Mouse (Mus musculus) left cerebral cortex, adult 2 months (tissue): ENCODE measurements around the gene Emc3. TPM values are rescaled to one million over a fixed set of nuclear protein-coding genes. Genes with fewer than 3 reads are reported as not detected.

ENCODE experiments used
- DNase-seq, 2 experiments: peaks; one replicate each; pipeline ENCODE4 v3.0.0; 2021 to 2022; ENCODE audit warnings: low spot score in 2 of 2, mixed read lengths in 1 of 2; ENCODE audit errors: extremely low spot score in 1 of 2
- H3K27ac ChIP-seq: fragments of 200-600 bp; 2 replicates; pipeline ENCODE4 v1.8.1; 2022
- H3K4me3 ChIP-seq: fragments of 200-600 bp; 2 replicates; pipeline ENCODE4 v1.8.1; 2022
- CTCF ChIP-seq: fragments of 200-600 bp; IDR thresholded peaks from 2 replicates; pipeline ENCODE4 v1.8.1; 2022; ENCODE audit warnings: antibody characterized with exemption, mild to moderate bottlenecking, moderate library complexity
- intact Hi-C: fragments of 180-260 bp; cut with DNase I; formaldehyde crosslinking; loops from one replicate; pipeline ENCODE4 v1.15.1; 2025
- total RNA-seq, 2 experiments: library from RNA; stranded (reverse); gene quantifications; 2 replicates each; pipeline ENCODE4 v1.2.3; 2021

Gene Emc3
- total RNA-seq, 2 experiments from 2014 or later = 76.5 to 77.5 TPM

DNA sequence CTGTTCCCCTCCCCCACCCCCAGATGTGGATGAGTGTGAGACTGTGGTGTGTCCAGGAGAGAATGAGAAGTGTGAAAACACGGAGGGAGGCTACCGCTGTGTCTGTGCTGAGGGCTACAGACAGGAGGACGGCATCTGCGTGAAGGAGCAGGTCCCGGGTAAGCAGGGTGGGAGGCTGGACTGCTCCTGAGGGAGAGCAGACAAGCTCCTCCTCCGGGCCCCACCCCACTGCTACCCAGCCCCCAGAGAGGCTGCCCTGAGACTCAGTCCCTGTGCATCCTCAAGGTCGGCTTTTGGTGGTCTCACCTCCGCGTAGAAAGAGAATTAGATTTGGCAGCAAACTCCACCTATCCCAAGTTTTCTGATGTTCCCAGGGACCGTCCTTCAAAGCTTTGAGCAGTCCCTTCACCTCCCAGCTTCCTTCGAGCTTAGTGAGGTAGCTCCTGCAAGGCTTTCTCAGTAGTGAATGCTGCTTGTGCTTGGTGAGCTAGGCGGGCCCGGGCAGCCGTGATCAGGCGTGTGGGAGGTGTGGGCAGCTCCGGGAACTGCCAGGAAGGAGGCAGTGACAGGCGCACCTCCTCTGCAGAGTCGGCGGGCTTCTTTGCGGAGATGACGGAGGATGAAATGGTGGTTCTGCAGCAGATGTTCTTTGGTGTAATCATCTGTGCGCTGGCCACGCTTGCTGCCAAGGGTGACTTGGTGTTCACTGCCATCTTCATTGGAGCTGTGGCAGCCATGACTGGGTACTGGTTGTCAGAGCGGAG is 39.2 kb downstream of the Emc3 start:
- intact Hi-C loops = no loop called here
- H3K4me3 ChIP-seq = no peak overlapping the region
- peak; percentile 68 to 71 for DNase-seq
- TF ChIP-seq CTCF = no peak
- H3K27ac ChIP-seq = peak overlapping the region; percentile 76

DNA sequence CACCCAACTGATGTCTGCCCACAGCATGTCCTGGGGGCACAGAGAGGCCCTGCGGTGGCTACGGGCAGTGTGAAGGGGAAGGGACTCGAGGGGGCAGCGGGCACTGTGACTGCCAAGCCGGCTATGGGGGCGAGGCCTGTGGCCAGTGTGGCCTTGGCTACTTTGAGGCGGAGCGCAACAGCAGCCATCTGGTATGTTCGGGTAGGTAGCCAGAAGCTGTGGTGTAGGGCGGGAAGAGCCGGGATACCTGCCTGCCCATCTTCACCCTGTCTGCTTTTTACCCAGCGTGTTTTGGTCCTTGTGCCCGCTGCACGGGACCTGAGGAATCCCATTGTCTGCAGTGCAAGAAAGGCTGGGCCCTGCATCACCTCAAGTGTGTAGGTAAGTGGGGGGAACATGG is 42.0 kb downstream of the Emc3 start:
- H3K27ac ChIP-seq = no peak overlapping the region
- no peak for DNase-seq
- no peak overlapping the region for H3K4me3 ChIP-seq
- intact Hi-C loops = no loop called here
- no peak for TF ChIP-seq CTCF

DNA sequence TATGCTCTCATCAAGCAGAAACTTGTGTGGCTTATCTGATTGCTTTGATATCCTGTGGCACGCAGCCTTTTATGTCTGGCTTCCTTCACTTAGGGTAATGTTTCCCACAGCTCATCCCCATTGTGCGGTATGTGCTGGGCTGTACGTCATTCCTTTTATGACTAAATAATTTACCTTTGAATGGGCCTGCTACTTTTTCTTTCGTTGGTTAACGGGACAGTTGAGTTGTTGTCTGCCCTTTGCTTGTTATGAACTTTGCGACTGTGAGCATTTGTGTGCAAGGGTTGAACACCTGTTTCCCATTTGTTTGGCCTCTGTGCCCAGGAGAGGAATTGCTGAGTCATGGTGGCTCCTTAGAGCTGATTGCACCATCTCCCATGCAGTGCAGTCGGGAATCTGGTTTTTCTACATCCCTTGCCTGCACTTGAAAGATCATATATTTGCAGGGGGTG is 44.3 kb downstream of the Emc3 start:
- H3K27ac ChIP-seq = peak overlapping the region; percentile 60
- TF ChIP-seq CTCF = no peak
- no peak overlapping the region for H3K4me3 ChIP-seq
- intact Hi-C loops = no loop called here
- DNase-seq = no peak

DNA sequence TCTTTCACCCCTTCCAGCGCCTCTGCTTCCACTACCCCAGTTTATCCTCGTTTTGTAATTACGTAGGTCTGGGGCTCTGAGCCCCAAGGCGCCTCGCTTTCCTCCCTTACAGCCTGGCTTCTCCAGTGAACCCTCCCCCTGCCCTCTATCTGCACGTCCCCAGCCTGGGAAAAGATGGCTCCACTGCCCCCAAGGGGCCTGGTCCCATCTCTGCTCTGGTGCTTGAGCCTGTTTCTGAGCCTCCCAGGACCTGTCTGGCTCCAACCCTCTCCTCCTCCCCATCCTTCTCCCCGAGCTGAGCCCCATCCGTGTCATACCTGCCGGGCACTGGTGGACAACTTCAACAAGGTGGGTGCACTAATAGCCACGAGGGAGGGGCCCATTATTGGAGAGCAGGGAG is 47.7 kb downstream of the Emc3 start:
- intact Hi-C loops = loop anchor here (1.0 kb wide), 1 partner anchor 177 kb away; no protein-coding TSS in a partner anchor
- Histone ChIP-seq H3K4me3 (peak overlapping the region; percentile 80), H3K27ac (peak overlapping the region; percentile 96)
- DNase-seq = no peak
- TF ChIP-seq CTCF = no peak

DNA sequence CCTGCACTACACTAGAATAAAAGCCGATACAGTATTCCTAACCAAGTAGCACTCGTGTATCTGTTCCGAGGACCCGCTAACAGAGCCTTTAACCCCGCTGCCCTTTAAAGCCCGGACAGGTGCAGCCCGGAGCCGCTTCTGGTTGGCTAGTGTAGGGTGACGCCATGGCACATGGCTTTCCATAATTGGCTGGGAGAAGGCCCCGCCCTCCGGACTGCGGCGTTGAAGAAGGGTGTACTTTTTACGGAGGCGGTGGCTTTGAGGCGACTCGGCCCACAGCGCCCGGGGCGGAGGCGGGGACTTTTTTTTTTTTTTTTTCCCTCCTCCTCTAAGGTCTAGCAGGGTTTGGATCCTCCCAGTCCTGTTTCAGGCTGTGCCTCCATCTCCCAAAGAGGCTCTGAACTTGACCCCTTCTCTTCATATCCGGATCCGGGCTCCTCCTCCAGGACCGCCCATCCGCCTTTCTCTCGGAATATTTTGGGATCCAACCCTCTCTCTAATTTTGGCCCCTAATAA is 48.3 kb downstream of the Emc3 start, which contains the start of gene Creld1:
Creld1 (plus strand) TSS at position 198 of the 516 bp plus-strand sequence.
- Histone ChIP-seq H3K27ac (peak within 1 kb of the TSS; percentile 96), H3K4me3 (peak within 1 kb of the TSS; percentile 80)
- no peak for TF ChIP-seq CTCF
- intact Hi-C loops = loop anchor here (1.0 kb wide), 1 partner anchor 177 kb away; no protein-coding TSS in a partner anchor
- DNase-seq = peak; percentile 89 to 93

DNA sequence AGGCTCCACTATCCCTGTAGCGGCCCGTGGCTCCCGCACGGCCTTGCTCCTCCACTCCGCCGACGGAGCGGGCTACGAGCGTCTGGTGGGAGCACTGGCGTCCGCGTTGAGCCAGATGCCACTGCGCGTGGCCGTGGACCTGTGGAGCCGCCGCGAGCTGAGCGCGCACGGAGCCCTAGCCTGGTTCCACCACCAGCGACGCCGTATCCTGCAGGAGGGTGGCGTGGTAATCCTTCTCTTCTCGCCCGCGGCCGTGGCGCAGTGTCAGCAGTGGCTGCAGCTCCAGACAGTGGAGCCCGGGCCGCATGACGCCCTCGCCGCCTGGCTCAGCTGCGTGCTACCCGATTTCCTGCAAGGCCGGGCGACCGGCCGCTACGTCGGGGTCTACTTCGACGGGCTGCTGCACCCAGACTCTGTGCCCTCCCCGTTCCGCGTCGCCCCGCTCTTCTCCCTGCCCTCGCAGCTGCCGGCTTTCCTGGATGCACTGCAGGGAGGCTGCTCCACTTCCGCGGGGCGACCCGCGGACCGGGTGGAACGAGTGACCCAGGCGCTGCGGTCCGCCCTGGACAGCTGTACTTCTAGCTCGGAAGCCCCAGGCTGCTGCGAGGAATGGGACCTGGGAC is 48.9 kb downstream of the Emc3 start:
- intact Hi-C loops = loop anchor here (1.0 kb wide), 1 partner anchor 176 kb away; no protein-coding TSS in a partner anchor
- no peak; the same call in 1 of the 2 replicates for TF ChIP-seq CTCF
- Histone ChIP-seq H3K4me3 (peak overlapping the region; percentile 80), H3K27ac (peak overlapping the region; percentile 96)
- DNase-seq = peak; percentile 47 to 57

DNA sequence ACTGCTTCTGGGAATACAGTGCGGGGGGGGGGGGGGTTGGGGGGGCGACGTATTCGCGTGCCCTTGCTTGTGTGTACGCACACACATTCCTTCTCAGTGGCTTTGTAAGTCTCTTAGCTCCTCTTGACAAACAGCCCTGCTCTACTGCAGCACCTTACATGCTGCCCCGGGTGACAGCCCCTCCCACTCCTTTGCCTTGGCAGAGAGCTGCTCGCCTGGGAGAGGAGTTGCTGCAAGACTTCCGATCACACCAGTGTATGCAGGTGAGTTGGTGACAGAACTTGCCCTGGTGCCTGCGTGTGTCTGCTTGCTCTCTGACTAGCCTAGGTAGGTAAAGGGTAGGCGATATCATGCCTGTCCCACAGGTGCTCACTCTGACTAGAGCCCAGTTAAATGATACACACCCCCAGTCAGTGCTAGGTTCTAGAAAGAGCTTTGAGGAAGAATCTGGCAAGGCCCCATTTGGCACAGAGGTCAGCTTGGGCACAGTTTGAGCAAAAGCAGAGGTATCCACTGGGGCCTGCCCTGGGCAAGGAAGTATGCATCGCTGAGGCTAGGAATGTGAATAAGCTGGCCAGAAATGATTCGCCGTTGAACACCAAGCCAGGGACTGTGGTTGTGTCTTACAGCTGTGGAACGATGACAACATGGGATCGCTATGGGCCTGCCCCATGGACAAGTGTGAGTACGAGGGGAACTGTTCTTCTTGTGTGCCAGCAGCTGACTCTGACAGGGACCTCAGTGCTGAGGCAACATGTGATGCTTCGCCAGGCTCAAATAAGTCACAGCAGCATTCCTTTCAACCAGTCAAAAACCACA is 50.7 kb downstream of the Emc3 start:
- no peak for TF ChIP-seq CTCF
- intact Hi-C loops = no loop called here
- DNase-seq = no peak
- H3K4me3 ChIP-seq = no peak overlapping the region
- no peak overlapping the region for H3K27ac ChIP-seq

DNA sequence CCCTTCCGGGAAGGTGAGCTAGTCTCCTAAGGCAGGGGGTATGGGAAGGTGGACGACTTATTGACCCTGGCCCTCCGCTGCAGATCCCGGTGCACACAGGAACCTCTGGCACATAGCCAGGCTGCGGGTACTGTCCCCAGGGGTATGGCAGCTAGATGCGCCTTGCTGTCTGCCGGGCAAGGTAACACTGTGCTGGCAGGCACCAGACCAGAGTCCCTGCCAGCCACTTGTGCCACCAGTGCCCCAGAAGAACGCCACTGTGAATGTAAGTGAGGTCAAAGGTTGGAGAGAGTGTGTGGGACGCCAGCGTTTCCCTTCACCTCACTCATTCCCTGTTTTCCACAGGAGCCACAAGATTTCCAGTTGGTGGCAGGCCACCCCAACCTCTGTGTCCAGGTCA is 52.5 kb downstream of the Emc3 start:
- intact Hi-C loops = no loop called here
- no peak for DNase-seq
- Histone ChIP-seq H3K27ac (no peak overlapping the region), H3K4me3 (no peak overlapping the region)
- TF ChIP-seq CTCF = no peak

DNA sequence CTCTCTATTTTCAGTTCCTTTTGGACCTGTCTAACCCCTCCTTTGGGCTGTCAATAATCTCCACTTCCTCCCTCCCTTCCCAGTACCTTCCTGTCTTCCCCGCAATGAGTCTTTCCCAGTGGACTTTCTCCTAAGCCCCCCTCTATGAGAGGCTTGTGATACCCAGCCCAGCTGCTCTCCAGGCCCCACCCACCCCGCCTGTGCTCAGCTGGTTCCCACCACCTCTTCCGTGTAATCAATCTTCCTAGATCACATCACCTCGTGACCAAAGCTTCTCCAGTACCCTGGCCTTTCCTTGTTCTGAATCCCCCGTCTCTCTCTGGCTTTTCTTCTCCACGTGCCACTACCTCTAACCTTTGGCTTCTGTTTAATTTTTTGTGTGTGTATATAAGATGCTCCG is 54.1 kb downstream of the Emc3 start:
- no peak for DNase-seq
- H3K4me3 ChIP-seq = no peak overlapping the region
- intact Hi-C loops = no loop called here
- H3K27ac ChIP-seq = no peak overlapping the region
- no peak for TF ChIP-seq CTCF

DNA sequence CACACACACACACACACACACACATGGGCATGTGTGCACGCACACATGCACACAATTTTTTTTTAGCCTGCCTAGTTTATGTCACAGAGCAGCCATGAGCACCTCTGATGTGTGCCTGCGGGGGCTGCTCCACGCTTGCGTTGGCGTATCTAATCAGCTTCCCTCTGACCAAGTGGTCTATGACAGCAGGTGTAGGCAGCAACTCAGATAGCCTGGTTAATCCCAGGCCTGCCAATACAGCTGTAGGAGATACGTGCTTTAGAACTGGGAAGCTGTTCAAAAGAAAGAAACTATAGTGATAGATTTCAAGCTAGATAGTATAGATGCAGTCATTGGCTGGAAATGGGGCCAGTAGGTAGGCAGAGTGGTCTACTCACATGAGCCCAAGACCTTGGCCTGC is 57.7 kb downstream of the Emc3 start:
- no peak for TF ChIP-seq CTCF
- Histone ChIP-seq H3K27ac (no peak overlapping the region), H3K4me3 (no peak overlapping the region)
- no peak for DNase-seq
- intact Hi-C loops = no loop called here

DNA sequence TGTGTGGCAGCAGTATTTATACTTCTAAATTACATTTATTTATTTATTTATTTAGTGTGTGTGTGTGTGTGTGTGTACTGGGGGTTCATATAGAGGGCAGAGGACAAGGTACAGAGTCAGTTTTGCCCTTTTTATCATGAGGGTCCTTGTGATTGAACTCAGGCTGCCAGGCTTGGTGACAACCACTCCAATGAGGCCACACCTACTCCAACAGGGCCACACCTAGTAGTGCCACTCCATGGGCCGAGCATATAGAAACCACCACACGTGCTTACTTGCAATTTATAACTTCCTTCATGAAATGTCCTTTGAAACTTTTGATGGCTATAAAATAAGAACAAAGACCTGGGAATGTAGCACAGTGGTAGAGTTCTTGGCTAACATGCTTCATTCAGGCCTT is 58.2 kb downstream of the Emc3 start:
- intact Hi-C loops = no loop called here
- Histone ChIP-seq H3K27ac (no peak overlapping the region), H3K4me3 (no peak overlapping the region)
- no peak for TF ChIP-seq CTCF
- no peak for DNase-seq
